Mouse (Mus musculus) ES-Bruce4 (cell line): ENCODE measurements around the gene Cacng2.

ENCODE experiments used
- CTCF ChIP-seq: IDR thresholded peaks from one replicate; pipeline ENCODE4 v1.8.1; 2011; ENCODE audit warnings: low read depth, low read length
- EP300 ChIP-seq: IDR thresholded peaks from 2 replicates; pipeline ENCODE4 v1.6.1; 2011; ENCODE audit warnings: low read depth, low read length; ENCODE audit not compliant: insufficient read depth
- POLR2A ChIP-seq: IDR thresholded peaks from one replicate; pipeline ENCODE4 v1.8.1; 2011; ENCODE audit warnings: low read length; ENCODE audit not compliant: insufficient read depth

GRCm38 (mm10) chr15:78078206-78078605 lies 41.6 kb downstream of the Cacng2 start:
- no peak for TF ChIP-seq CTCF
- TF ChIP-seq EP300: no peak
- no peak for TF ChIP-seq POLR2A
